Mouse (Mus musculus): ENCODE data around the gene Ube4a. TPM values are rescaled to one million over a fixed set of nuclear protein-coding genes. Genes with fewer than 3 reads are reported as not detected.
A peak's percentile ranks its signal among the peaks of the same experiment; 100 is the strongest.

Ube4a gene
- polyA plus RNA-seq, 1 experiment from 2014 or later: 15.9 TPM

- ATAC-seq (ENCODE audit: extremely low read depth, insufficient number of reproducible peaks, low FRiP score, low TSS enrichment): no peak
- Histone ChIP-seq H3K9ac (no peak overlapping the region), H3K4me1 (peaks cover 5% of the 10 kb centered on the region), H3K4me3 (no peak overlapping the region), H3K27ac (replicated peaks) (no peak overlapping the region), H3K27me3 (replicated peaks) (no peaks in the 10 kb centered on the region; the same call in 1 of the 2 replicates), H3K9me3 (no peaks in the 10 kb centered on the region), H3K4me2 (no peak overlapping the region), H3K36me3 (no peaks in the 10 kb centered on the region)
- WGBS: 62% methylated on average over 3 of the region's 3 CpGs
These were observed 65.7 kb downstream of the Ube4a start for GRCm38 (mm10) chr9:44899716-44900115.

GRCm38 (mm10) chr9:44897024-44897423, 68.4 kb downstream of the Ube4a start:
- no peaks in the 10 kb centered on the region for H3K9me3 ChIP-seq
- no peak for ATAC-seq (ENCODE audit: extremely low read depth, insufficient number of reproducible peaks, low FRiP score, low TSS enrichment)
- H3K4me1 ChIP-seq: peaks cover 6% of the 10 kb centered on the region
- 50% methylated on average over 4 of the region's 4 CpGs for WGBS
- H3K36me3 ChIP-seq: no peaks in the 10 kb centered on the region
- H3K9ac ChIP-seq: no peak overlapping the region
- H3K27ac ChIP-seq (replicated peaks): no peak overlapping the region
- no peaks in the 10 kb centered on the region; the same call in 1 of the 2 replicates for H3K27me3 ChIP-seq (replicated peaks)
- no peak overlapping the region for H3K4me3 ChIP-seq
- no peak overlapping the region for H3K4me2 ChIP-seq

- WGBS: 18% methylated on average over 3 of the region's 3 CpGs
- H3K9me3 ChIP-seq: no peaks in the 10 kb centered on the region
- peaks cover 6% of the 10 kb centered on the region for H3K4me1 ChIP-seq
- H3K36me3 ChIP-seq: no peaks in the 10 kb centered on the region
- ATAC-seq (ENCODE audit: extremely low read depth, insufficient number of reproducible peaks, low FRiP score, low TSS enrichment): no peak
- H3K9ac ChIP-seq: no peak overlapping the region
- H3K27me3 ChIP-seq (replicated peaks): peaks cover 9% of the 10 kb centered on the region; the same call in 1 of the 2 replicates
- no peak overlapping the region for H3K4me2 ChIP-seq
- H3K27ac ChIP-seq (replicated peaks): no peak overlapping the region
- H3K4me3 ChIP-seq: no peak overlapping the region
These were observed 72.7 kb downstream of the Ube4a start for GRCm38 (mm10) chr9:44892664-44893063.

GRCm38 (mm10) chr9:44891210-44891609, 74.2 kb downstream of the Ube4a start:
- no peak overlapping the region for H3K9ac ChIP-seq
- no peaks in the 10 kb centered on the region for H3K9me3 ChIP-seq
- no peak for ATAC-seq (ENCODE audit: extremely low read depth, insufficient number of reproducible peaks, low FRiP score, low TSS enrichment)
- 80% methylated on average over 6 of the region's 6 CpGs for WGBS
- H3K27ac ChIP-seq (replicated peaks): no peak overlapping the region
- no peak overlapping the region for H3K4me3 ChIP-seq
- H3K4me1 ChIP-seq: peaks cover 6% of the 10 kb centered on the region
- H3K27me3 ChIP-seq (replicated peaks): peaks cover 18% of the 10 kb centered on the region; the same call in 1 of the 2 replicates
- no peaks in the 10 kb centered on the region for H3K36me3 ChIP-seq
- no peak overlapping the region for H3K4me2 ChIP-seq

- Histone ChIP-seq H3K4me3 (no peak overlapping the region), H3K27me3 (replicated peaks) (peaks cover 29% of the 10 kb centered on the region; the same call in 1 of the 2 replicates), H3K4me2 (no peak overlapping the region), H3K36me3 (no peaks in the 10 kb centered on the region), H3K27ac (replicated peaks) (no peak overlapping the region), H3K4me1 (peaks cover 6% of the 10 kb centered on the region), H3K9ac (no peak overlapping the region), H3K9me3 (no peaks in the 10 kb centered on the region)
- WGBS: 32% methylated on average over 2 of the region's 2 CpGs
- no peak for ATAC-seq (ENCODE audit: extremely low read depth, insufficient number of reproducible peaks, low FRiP score, low TSS enrichment)
These were observed 75.3 kb downstream of the Ube4a start for GRCm38 (mm10) chr9:44890122-44890521.

GRCm38 (mm10) chr9:44888114-44888624, 77.2 kb downstream of the Ube4a start:
- H3K9ac ChIP-seq: no peak overlapping the region
- 73% methylated on average over 7 of the region's 7 CpGs for WGBS
- H3K36me3 ChIP-seq: no peaks in the 10 kb centered on the region
- H3K27me3 ChIP-seq (replicated peaks): peaks cover 37% of the 10 kb centered on the region; the same call in 1 of the 2 replicates
- ATAC-seq (ENCODE audit: extremely low read depth, insufficient number of reproducible peaks, low FRiP score, low TSS enrichment): no peak
- H3K4me1 ChIP-seq: peaks cover 9% of the 10 kb centered on the region
- no peak overlapping the region for H3K4me3 ChIP-seq
- no peak overlapping the region for H3K4me2 ChIP-seq
- no peaks in the 10 kb centered on the region for H3K9me3 ChIP-seq
- no peak overlapping the region for H3K27ac ChIP-seq (replicated peaks)

- peak overlapping the region; percentile 87 for H3K9ac ChIP-seq
- peak overlapping the region; percentile 93 for H3K4me3 ChIP-seq
- H3K27me3 ChIP-seq (replicated peaks): peaks cover 29% of the 10 kb centered on the region; the same call in 1 of the 2 replicates
- WGBS: 2% methylated on average over 21 of the region's 21 CpGs
- no peaks in the 10 kb centered on the region for H3K36me3 ChIP-seq
- peaks cover 33% of the 10 kb centered on the region for H3K4me1 ChIP-seq
- no peak overlapping the region for H3K27ac ChIP-seq (replicated peaks)
- ATAC-seq (ENCODE audit: extremely low read depth, insufficient number of reproducible peaks, low FRiP score, low TSS enrichment): no peak
- peak overlapping the region; percentile 100 for H3K4me2 ChIP-seq
- H3K9me3 ChIP-seq: no peaks in the 10 kb centered on the region
These were observed 82.3 kb downstream of the Ube4a start for GRCm38 (mm10) chr9:44882981-44883569.

GRCm38 (mm10) chr9:44882436-44882980, 82.9 kb downstream of the Ube4a start:
- no peak for ATAC-seq (ENCODE audit: extremely low read depth, insufficient number of reproducible peaks, low FRiP score, low TSS enrichment)
- H3K27ac ChIP-seq (replicated peaks): peak overlapping the region; percentile 96
- H3K9ac ChIP-seq: peak overlapping the region; percentile 87
- no peaks in the 10 kb centered on the region for H3K9me3 ChIP-seq
- peaks cover 4% of the 10 kb centered on the region; the same call in 1 of the 2 replicates for H3K36me3 ChIP-seq
- H3K4me1 ChIP-seq: peaks cover 39% of the 10 kb centered on the region
- peak overlapping the region; percentile 93 for H3K4me3 ChIP-seq
- H3K27me3 ChIP-seq (replicated peaks): peaks cover 27% of the 10 kb centered on the region; the same call in 1 of the 2 replicates
- H3K4me2 ChIP-seq: peak overlapping the region; percentile 100
- WGBS: under 1% methylated on average over 26 of the region's 27 CpGs

GRCm38 (mm10) chr9:44881941-44882435, 83.4 kb downstream of the Ube4a start:
- under 1% methylated on average over 29 of the region's 29 CpGs for WGBS
- peak overlapping the region; percentile 93 for H3K4me3 ChIP-seq
- H3K36me3 ChIP-seq: peaks cover 8% of the 10 kb centered on the region; the same call in 1 of the 2 replicates
- H3K9ac ChIP-seq: peak overlapping the region; percentile 87
- peak; percentile 14; the same call in 1 of the 2 replicates for ATAC-seq (ENCODE audit: extremely low read depth, insufficient number of reproducible peaks, low FRiP score, low TSS enrichment)
- no peaks in the 10 kb centered on the region for H3K9me3 ChIP-seq
- peak overlapping the region; percentile 100 for H3K4me2 ChIP-seq
- peak overlapping the region; percentile 96 for H3K27ac ChIP-seq (replicated peaks)
- H3K4me1 ChIP-seq: peaks cover 44% of the 10 kb centered on the region
- peaks cover 24% of the 10 kb centered on the region; the same call in 1 of the 2 replicates for H3K27me3 ChIP-seq (replicated peaks)

GRCm38 (mm10) chr9:44881221-44881871, 84.1 kb downstream of the Ube4a start, which contains the start of gene Kmt2a:
Gene Kmt2a, minus strand, starts transcription at chr9:44881296.
- peaks cover 20% of the 10 kb centered on the region; the same call in 1 of the 2 replicates for H3K27me3 ChIP-seq (replicated peaks)
- peaks cover 8% of the 10 kb centered on the region; the same call in 1 of the 2 replicates for H3K36me3 ChIP-seq
- peak within 1 kb of the TSS; percentile 100 for H3K4me2 ChIP-seq
- H3K27ac ChIP-seq (replicated peaks): peak within 1 kb of the TSS; percentile 96
- peaks cover 51% of the 10 kb centered on the region for H3K4me1 ChIP-seq
- WGBS: 0% methylated on average over 53 of the region's 71 CpGs
- peak; percentile 81 for ATAC-seq (ENCODE audit: extremely low read depth, insufficient number of reproducible peaks, low FRiP score, low TSS enrichment)
- H3K4me3 ChIP-seq: peak within 1 kb of the TSS; percentile 93
- H3K9ac ChIP-seq: peak within 1 kb of the TSS; percentile 98
- H3K9me3 ChIP-seq: no peaks in the 10 kb centered on the region
